Mouse (Mus musculus) frontal cortex, adult 2 months (tissue): ENCODE measurements at regions not wholly inside any gene's neighbourhood (a gene's known extent, or its start where the extent isn't known, plus 50 kb on each side); places are given as distances from the start of the nearest gene placed in this dataset.

ENCODE experiments used
- DNase-seq, 2 experiments: peaks; one replicate each; pipeline ENCODE4 v3.0.0; 2022; ENCODE audit warnings: low spot score in 1 of 2; ENCODE audit errors: extremely low spot score in 1 of 2

- DNase-seq = no peak
These were observed 456.1 kb upstream of the Kirrel3 start for GRCm38 (mm10) chr9:34029503-34030169.

DNA sequence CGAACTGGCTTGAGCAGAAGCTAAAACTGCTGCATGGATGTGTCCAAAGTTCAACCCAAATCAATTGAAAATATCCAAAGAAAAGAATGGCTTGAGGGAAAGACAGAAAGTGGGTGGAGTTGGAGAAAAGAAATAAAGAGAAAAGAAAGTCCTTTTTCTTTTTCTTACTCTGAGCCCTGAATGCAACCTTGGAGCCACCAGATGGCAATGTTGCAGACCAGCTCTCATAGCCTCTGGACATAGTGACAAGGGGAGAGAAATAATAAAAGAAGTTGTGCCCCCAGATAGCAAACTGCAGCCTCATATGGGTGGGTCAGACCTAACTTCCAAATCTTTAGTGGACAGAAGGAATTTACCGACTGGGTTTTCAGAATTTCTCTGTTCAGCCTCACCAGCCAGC is 431.3 kb upstream of the Kirrel3 start:
- peak in 1 of 2 experiments; percentile 33 for DNase-seq
